Mouse (Mus musculus): ENCODE measurements around the gene E2f6. TPM values are rescaled to one million over a fixed set of nuclear protein-coding genes. Genes with fewer than 3 reads are reported as not detected.

The E2f6 gene
- polyA plus RNA-seq, 1 experiment from 2014 or later = 75.3 TPM

- 0 out of 2 replicates have a peak overlapping the region, but pooled peaks have one; percentile 24 for H3K27ac ChIP-seq (ENCODE audit: low read depth, low read length)
- no peaks in the 10 kb centered on the region for H3K4me1 ChIP-seq (replicated peaks; ENCODE audit: control insufficient read depth, insufficient read depth, low read length)
- no peaks in the 10 kb centered on the region for H3K9me3 ChIP-seq (ENCODE audit: control insufficient read depth, low read length)
- no peaks in the 10 kb centered on the region for H3K36me3 ChIP-seq (ENCODE audit: control insufficient read depth, insufficient read depth, low read length)
- no peak overlapping the region for H3K4me3 ChIP-seq (ENCODE audit: low read depth, low read length)
- 33% methylated on average over 8 of the region's 8 CpGs for WGBS
- H3K4me2 ChIP-seq (replicated peaks; ENCODE audit: low read depth, low read length) = no peak overlapping the region
- H3K27me3 ChIP-seq (ENCODE audit: control insufficient read depth, insufficient read depth, low read length) = no peaks in the 10 kb centered on the region
- no peak overlapping the region for H3K9ac ChIP-seq (ENCODE audit: low read depth, low read length)
- DNase-seq (ENCODE audit: low spot score) = peak; percentile 34
- no peak for ATAC-seq (ENCODE audit: low FRiP score)
Measured at GRCm38 (mm10) chr12:16870405-16871068, 59.8 kb downstream of the E2f6 start.

- no peaks in the 10 kb centered on the region for H3K27me3 ChIP-seq (ENCODE audit: control insufficient read depth, insufficient read depth, low read length)
- ATAC-seq (ENCODE audit: low FRiP score) = no peak
- H3K9me3 ChIP-seq (ENCODE audit: control insufficient read depth, low read length) = no peaks in the 10 kb centered on the region
- H3K4me3 ChIP-seq (ENCODE audit: low read depth, low read length) = no peak overlapping the region
- DNase-seq (ENCODE audit: low spot score) = no peak
- no peak overlapping the region for H3K27ac ChIP-seq (ENCODE audit: low read depth, low read length)
- H3K4me1 ChIP-seq (replicated peaks; ENCODE audit: control insufficient read depth, insufficient read depth, low read length) = no peaks in the 10 kb centered on the region
- WGBS = 86% methylated on average over 1 of the region's 1 CpGs
- H3K9ac ChIP-seq (ENCODE audit: low read depth, low read length) = no peak overlapping the region
- H3K36me3 ChIP-seq (ENCODE audit: control insufficient read depth, insufficient read depth, low read length) = no peaks in the 10 kb centered on the region
- H3K4me2 ChIP-seq (replicated peaks; ENCODE audit: low read depth, low read length) = no peak overlapping the region
Measured at GRCm38 (mm10) chr12:16872006-16872405, 61.2 kb downstream of the E2f6 start.

GRCm38 (mm10) chr12:16872926-16873464, 62.2 kb downstream of the E2f6 start:
- Histone ChIP-seq H3K27ac (ENCODE audit: low read depth, low read length) (no peak overlapping the region), H3K27me3 (ENCODE audit: control insufficient read depth, insufficient read depth, low read length) (no peaks in the 10 kb centered on the region), H3K9ac (ENCODE audit: low read depth, low read length) (no peak overlapping the region), H3K36me3 (ENCODE audit: control insufficient read depth, insufficient read depth, low read length) (no peaks in the 10 kb centered on the region), H3K4me2 (replicated peaks; ENCODE audit: low read depth, low read length) (no peak overlapping the region), H3K9me3 (ENCODE audit: control insufficient read depth, low read length) (no peaks in the 10 kb centered on the region), H3K4me3 (ENCODE audit: low read depth, low read length) (no peak overlapping the region), H3K4me1 (replicated peaks; ENCODE audit: control insufficient read depth, insufficient read depth, low read length) (no peaks in the 10 kb centered on the region)
- DNase-seq (ENCODE audit: low spot score) (no peak), ATAC-seq (ENCODE audit: low FRiP score) (no peak)
- 84% methylated on average over 7 of the region's 7 CpGs for WGBS

GRCm38 (mm10) chr12:16873549-16873948, 62.8 kb downstream of the E2f6 start:
- DNase-seq (ENCODE audit: low spot score) (no peak), ATAC-seq (ENCODE audit: low FRiP score) (no peak)
- H3K36me3 ChIP-seq (ENCODE audit: control insufficient read depth, insufficient read depth, low read length) = no peaks in the 10 kb centered on the region
- no peaks in the 10 kb centered on the region for H3K27me3 ChIP-seq (ENCODE audit: control insufficient read depth, insufficient read depth, low read length)
- H3K4me3 ChIP-seq (ENCODE audit: low read depth, low read length) = no peak overlapping the region
- no peaks in the 10 kb centered on the region for H3K4me1 ChIP-seq (replicated peaks; ENCODE audit: control insufficient read depth, insufficient read depth, low read length)
- 89% methylated on average over 7 of the region's 7 CpGs for WGBS
- H3K27ac ChIP-seq (ENCODE audit: low read depth, low read length) = no peak overlapping the region
- H3K9ac ChIP-seq (ENCODE audit: low read depth, low read length) = no peak overlapping the region
- no peaks in the 10 kb centered on the region for H3K9me3 ChIP-seq (ENCODE audit: control insufficient read depth, low read length)
- no peak overlapping the region for H3K4me2 ChIP-seq (replicated peaks; ENCODE audit: low read depth, low read length)

DNA sequence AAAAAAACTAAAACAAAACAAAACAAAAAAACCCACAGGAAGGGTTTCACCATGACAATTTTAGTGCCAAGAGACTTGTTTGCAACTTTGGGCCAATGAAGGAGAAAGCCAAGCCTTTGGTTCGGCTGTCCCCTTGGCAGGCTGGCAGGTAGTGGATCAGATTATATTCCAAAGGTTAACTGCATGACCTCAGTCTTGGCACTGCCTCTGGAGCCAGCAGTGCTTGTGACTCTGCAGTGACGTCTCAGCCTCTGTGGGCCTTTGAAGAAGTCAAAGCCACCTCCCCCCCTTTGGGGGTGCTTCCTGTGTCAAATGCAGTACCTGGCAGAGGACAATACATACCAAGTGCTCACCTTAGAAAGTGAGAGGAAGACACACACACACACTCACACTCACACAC, 63.3 kb downstream of the E2f6 start:
- Histone ChIP-seq H3K27me3 (ENCODE audit: control insufficient read depth, insufficient read depth, low read length) (no peaks in the 10 kb centered on the region), H3K4me2 (replicated peaks; ENCODE audit: low read depth, low read length) (no peak overlapping the region), H3K4me1 (replicated peaks; ENCODE audit: control insufficient read depth, insufficient read depth, low read length) (no peaks in the 10 kb centered on the region), H3K36me3 (ENCODE audit: control insufficient read depth, insufficient read depth, low read length) (no peaks in the 10 kb centered on the region), H3K9me3 (ENCODE audit: control insufficient read depth, low read length) (no peaks in the 10 kb centered on the region), H3K9ac (ENCODE audit: low read depth, low read length) (no peak overlapping the region), H3K4me3 (ENCODE audit: low read depth, low read length) (no peak overlapping the region), H3K27ac (ENCODE audit: low read depth, low read length) (no peak overlapping the region)
- DNase-seq (ENCODE audit: low spot score) (no peak), ATAC-seq (ENCODE audit: low FRiP score) (no peak)
- 72% methylated on average over 2 of the region's 2 CpGs for WGBS

DNA sequence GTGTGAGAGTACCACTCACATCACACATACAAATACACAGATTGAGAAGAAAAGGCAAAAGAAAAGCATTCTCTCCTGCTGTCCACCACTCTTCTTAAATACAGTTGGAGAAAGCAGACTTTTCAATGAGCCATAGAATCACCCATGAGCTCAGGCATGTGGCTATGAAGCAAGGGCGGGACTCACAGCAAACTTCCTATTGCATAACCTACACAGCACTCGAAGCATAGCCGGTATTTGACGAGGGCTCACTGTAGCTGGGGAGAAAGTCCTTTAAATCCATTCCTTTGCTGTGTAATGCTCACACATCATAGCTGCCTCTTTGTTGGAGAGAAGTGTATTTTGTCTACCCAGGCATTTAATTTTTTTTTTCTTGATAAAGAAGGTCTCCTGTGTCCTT, 64.5 kb downstream of the E2f6 start:
- H3K27me3 ChIP-seq (ENCODE audit: control insufficient read depth, insufficient read depth, low read length) = no peaks in the 10 kb centered on the region
- H3K4me2 ChIP-seq (replicated peaks; ENCODE audit: low read depth, low read length) = no peak overlapping the region
- H3K9ac ChIP-seq (ENCODE audit: low read depth, low read length) = no peak overlapping the region
- no peak for ATAC-seq (ENCODE audit: low FRiP score)
- no peak overlapping the region for H3K4me3 ChIP-seq (ENCODE audit: low read depth, low read length)
- no peak for DNase-seq (ENCODE audit: low spot score)
- no peaks in the 10 kb centered on the region for H3K36me3 ChIP-seq (ENCODE audit: control insufficient read depth, insufficient read depth, low read length)
- no peaks in the 10 kb centered on the region for H3K9me3 ChIP-seq (ENCODE audit: control insufficient read depth, low read length)
- H3K27ac ChIP-seq (ENCODE audit: low read depth, low read length) = no peak overlapping the region
- H3K4me1 ChIP-seq (replicated peaks; ENCODE audit: control insufficient read depth, insufficient read depth, low read length) = no peaks in the 10 kb centered on the region
- 83% methylated on average over 4 of the region's 4 CpGs for WGBS

DNA sequence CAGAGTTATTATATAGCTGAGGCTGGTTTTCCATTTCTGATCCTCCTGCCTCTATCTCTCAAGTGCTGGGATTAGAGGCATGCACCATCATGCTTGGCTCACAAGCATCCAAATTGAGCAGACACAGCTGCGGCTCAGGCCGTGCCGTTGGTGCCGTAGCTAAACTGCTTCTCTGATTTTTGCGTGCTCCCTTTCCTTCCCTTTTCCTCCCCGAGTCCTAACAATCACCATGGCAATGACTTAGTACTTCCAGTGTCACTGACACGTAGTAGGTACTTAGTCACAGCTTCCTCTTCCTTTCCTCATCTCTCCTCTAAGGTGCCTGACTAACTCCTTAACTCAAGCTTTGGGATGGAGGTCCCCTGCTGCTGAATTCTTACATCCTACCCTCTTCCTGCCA, 64.9 kb downstream of the E2f6 start:
- H3K4me2 ChIP-seq (replicated peaks; ENCODE audit: low read depth, low read length) = no peak overlapping the region
- H3K36me3 ChIP-seq (ENCODE audit: control insufficient read depth, insufficient read depth, low read length) = no peaks in the 10 kb centered on the region
- DNase-seq (ENCODE audit: low spot score) (no peak), ATAC-seq (ENCODE audit: low FRiP score) (no peak)
- no peaks in the 10 kb centered on the region for H3K4me1 ChIP-seq (replicated peaks; ENCODE audit: control insufficient read depth, insufficient read depth, low read length)
- no peaks in the 10 kb centered on the region for H3K27me3 ChIP-seq (ENCODE audit: control insufficient read depth, insufficient read depth, low read length)
- 82% methylated on average over 7 of the region's 7 CpGs for WGBS
- H3K9ac ChIP-seq (ENCODE audit: low read depth, low read length) = no peak overlapping the region
- H3K4me3 ChIP-seq (ENCODE audit: low read depth, low read length) = no peak overlapping the region
- H3K27ac ChIP-seq (ENCODE audit: low read depth, low read length) = no peak overlapping the region
- H3K9me3 ChIP-seq (ENCODE audit: control insufficient read depth, low read length) = no peaks in the 10 kb centered on the region

DNA sequence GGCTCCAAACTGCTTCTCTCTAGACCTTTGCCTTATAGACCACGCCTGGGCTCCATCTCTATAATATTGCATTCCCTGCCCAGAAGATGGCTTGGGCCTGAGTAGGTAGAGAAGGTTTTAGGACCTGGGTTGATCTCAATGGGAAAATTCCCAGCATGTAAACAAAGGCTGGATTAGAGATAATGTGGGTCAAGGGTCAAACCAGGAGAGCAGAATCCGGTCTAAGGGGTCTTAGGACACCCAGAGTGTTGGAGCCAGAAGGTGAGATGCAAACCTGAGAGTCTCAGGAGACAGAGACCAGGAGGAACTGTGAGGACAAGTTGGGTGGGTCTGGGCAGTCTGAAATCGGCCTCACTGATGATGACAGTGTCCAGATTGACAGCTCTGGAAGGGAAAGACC, 65.9 kb downstream of the E2f6 start:
- Histone ChIP-seq H3K9ac (ENCODE audit: low read depth, low read length) (no peak overlapping the region), H3K4me2 (replicated peaks; ENCODE audit: low read depth, low read length) (no peak overlapping the region), H3K4me3 (ENCODE audit: low read depth, low read length) (no peak overlapping the region), H3K4me1 (replicated peaks; ENCODE audit: control insufficient read depth, insufficient read depth, low read length) (no peaks in the 10 kb centered on the region), H3K9me3 (ENCODE audit: control insufficient read depth, low read length) (no peaks in the 10 kb centered on the region), H3K36me3 (ENCODE audit: control insufficient read depth, insufficient read depth, low read length) (no peaks in the 10 kb centered on the region), H3K27me3 (ENCODE audit: control insufficient read depth, insufficient read depth, low read length) (no peaks in the 10 kb centered on the region), H3K27ac (ENCODE audit: low read depth, low read length) (no peak overlapping the region)
- no peak for ATAC-seq (ENCODE audit: low FRiP score)
- DNase-seq (ENCODE audit: low spot score) = no peak
- WGBS = 61% methylated on average over 3 of the region's 3 CpGs

DNA sequence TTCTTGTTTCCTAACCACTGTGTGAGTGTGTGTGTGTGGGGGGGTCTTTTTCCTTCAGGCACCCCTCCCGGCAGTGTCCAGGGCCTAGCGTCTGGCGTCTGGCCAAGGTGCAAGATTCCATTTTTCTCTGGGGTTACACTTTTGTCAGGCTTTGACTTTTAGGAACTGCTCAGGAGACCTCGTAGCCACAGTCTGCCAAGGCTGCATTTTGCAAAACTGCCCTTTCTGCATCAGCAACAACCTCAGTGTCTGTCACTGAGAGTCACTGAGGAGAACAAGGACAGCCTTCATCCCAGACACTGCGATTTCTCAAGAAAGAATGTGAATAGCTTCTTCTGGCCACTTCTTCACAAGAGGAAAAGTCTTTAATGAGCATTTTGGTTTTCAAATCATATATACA, 66.4 kb downstream of the E2f6 start:
- H3K4me1 ChIP-seq (replicated peaks; ENCODE audit: control insufficient read depth, insufficient read depth, low read length) = no peaks in the 10 kb centered on the region
- no peaks in the 10 kb centered on the region for H3K27me3 ChIP-seq (ENCODE audit: control insufficient read depth, insufficient read depth, low read length)
- H3K36me3 ChIP-seq (ENCODE audit: control insufficient read depth, insufficient read depth, low read length) = no peaks in the 10 kb centered on the region
- H3K4me2 ChIP-seq (replicated peaks; ENCODE audit: low read depth, low read length) = no peak overlapping the region
- no peak for ATAC-seq (ENCODE audit: low FRiP score)
- H3K4me3 ChIP-seq (ENCODE audit: low read depth, low read length) = no peak overlapping the region
- DNase-seq (ENCODE audit: low spot score) = no peak
- WGBS = 78% methylated on average over 5 of the region's 5 CpGs
- H3K9me3 ChIP-seq (ENCODE audit: control insufficient read depth, low read length) = no peaks in the 10 kb centered on the region
- no peak overlapping the region for H3K9ac ChIP-seq (ENCODE audit: low read depth, low read length)
- no peak overlapping the region for H3K27ac ChIP-seq (ENCODE audit: low read depth, low read length)

Measured in hindbrain, embryonic 11.5 days (tissue).